Mouse (Mus musculus): ENCODE results near the gene Pqlc2.

Gene Pqlc2

GRCm38 (mm10) chr4:139318449-139318848 lies 7.9 kb upstream of the Pqlc2 start:
- no peak for TF ChIP-seq GATA4 (IDR thresholded peaks at IDR 0.05; ENCODE audit: insufficient replicate concordance, low read length)

GRCm38 (mm10) chr4:139312632-139313031 lies 2.1 kb upstream of the Pqlc2 start:
- no peak for TF ChIP-seq GATA4 (IDR thresholded peaks at IDR 0.05; ENCODE audit: insufficient replicate concordance, low read length)

- no peak for TF ChIP-seq GATA4 (IDR thresholded peaks at IDR 0.05; ENCODE audit: insufficient replicate concordance, low read length)
These were observed 1.2 kb upstream of the Pqlc2 start for GRCm38 (mm10) chr4:139311707-139312106.

- no peak for TF ChIP-seq GATA4 (IDR thresholded peaks at IDR 0.05; ENCODE audit: insufficient replicate concordance, low read length)
These were observed 592 bp upstream of the Pqlc2 start for GRCm38 (mm10) chr4:139310899-139311701.

- no peak for TF ChIP-seq GATA4 (IDR thresholded peaks at IDR 0.05; ENCODE audit: insufficient replicate concordance, low read length)
These were observed 857 bp downstream of the Pqlc2 start for GRCm38 (mm10) chr4:139309651-139310050.

- TF ChIP-seq GATA4 (IDR thresholded peaks at IDR 0.05; ENCODE audit: insufficient replicate concordance, low read length): no peak
These were observed 2.6 kb downstream of the Pqlc2 start for GRCm38 (mm10) chr4:139307916-139308315.

GRCm38 (mm10) chr4:139305521-139305920 lies 5.0 kb downstream of the Pqlc2 start:
- TF ChIP-seq GATA4 (IDR thresholded peaks at IDR 0.05; ENCODE audit: insufficient replicate concordance, low read length): no peak

- TF ChIP-seq GATA4 (IDR thresholded peaks at IDR 0.05; ENCODE audit: insufficient replicate concordance, low read length): no peak
These were observed 8.3 kb downstream of the Pqlc2 start for GRCm38 (mm10) chr4:139302241-139302640.

GRCm38 (mm10) chr4:139301780-139302179 lies 8.7 kb downstream of the Pqlc2 start:
- no peak for TF ChIP-seq GATA4 (IDR thresholded peaks at IDR 0.05; ENCODE audit: insufficient replicate concordance, low read length)

- no peak for TF ChIP-seq GATA4 (IDR thresholded peaks at IDR 0.05; ENCODE audit: insufficient replicate concordance, low read length)
These were observed 11.7 kb downstream of the Pqlc2 start for GRCm38 (mm10) chr4:139298671-139299366.

- no peak for TF ChIP-seq GATA4 (IDR thresholded peaks at IDR 0.05; ENCODE audit: insufficient replicate concordance, low read length)
These were observed 12.9 kb downstream of the Pqlc2 start for GRCm38 (mm10) chr4:139297566-139297965.

- TF ChIP-seq GATA4 (IDR thresholded peaks at IDR 0.05; ENCODE audit: insufficient replicate concordance, low read length): no peak
These were observed 18.5 kb downstream of the Pqlc2 start for GRCm38 (mm10) chr4:139292038-139292437.

- TF ChIP-seq GATA4 (IDR thresholded peaks at IDR 0.05; ENCODE audit: insufficient replicate concordance, low read length): no peak
These were observed 19.4 kb downstream of the Pqlc2 start for GRCm38 (mm10) chr4:139291099-139291498.

GRCm38 (mm10) chr4:139289017-139289416 lies 21.5 kb downstream of the Pqlc2 start:
- no peak for TF ChIP-seq GATA4 (IDR thresholded peaks at IDR 0.05; ENCODE audit: insufficient replicate concordance, low read length)

GRCm38 (mm10) chr4:139287122-139287863 lies 23.2 kb downstream of the Pqlc2 start:
- no peak for TF ChIP-seq GATA4 (IDR thresholded peaks at IDR 0.05; ENCODE audit: insufficient replicate concordance, low read length)

- no peak for TF ChIP-seq GATA4 (IDR thresholded peaks at IDR 0.05; ENCODE audit: insufficient replicate concordance, low read length)
These were observed 24.3 kb downstream of the Pqlc2 start for GRCm38 (mm10) chr4:139286234-139286633.

All from liver, adult (tissue).